9 mouse cellular contexts compared by ENCODE assay signal in genomic region chr11:117989926-117990325, GRCm38 (mm10). TPM values are rescaled to one million over a fixed set of nuclear protein-coding genes. Genes with fewer than 3 reads are reported as not detected.
DNase-seq lines count a peak whose midpoint lies in the region; ATAC-seq and TF ChIP-seq lines count a peak whose summit lies in the region.
"Had no signal": no experiment of that assay in that cellular context is flagged by ENCODE, and none has a peak within 500 bp of the region (broad histone marks: within the 10 kb centered on the region; RNA-seq: fewer than 3 reads in every experiment).

No protein-coding gene starts in this region.

- H3K4me3 ChIP-seq in heart, embryonic 11.5 days (ENCODE audit: low read depth, low read length) = no peak overlapping the region
- no peak overlapping the region for H3K4me3 ChIP-seq in cortical plate, adult 2 months (ENCODE audit: insufficient read depth, low read length)

- no peak overlapping the region for H3K9ac ChIP-seq in heart, embryonic 11.5 days (ENCODE audit: low read depth, low read length)

- DNase-seq in heart, adult 18-20 months = no peak
- peak; percentile 40 for DNase-seq in thymus, postnatal 0 days (ENCODE audit: low spot score)
- no peak for DNase-seq in thymus, postnatal 14 days
- DNase-seq in layer of hippocampus, adult 9-10 months (ENCODE audit: low spot score) = no peak
- DNase-seq in retina, embryonic 14.5 days (ENCODE audit: low spot score) = no peak
- DNase-seq: left cerebral cortex, postnatal 4 days had no signal

- H3K4me2 ChIP-seq in heart, embryonic 11.5 days = no peak overlapping the region

- 42% methylated on average over 10 of the region's 10 CpGs for WGBS in heart, embryonic 11.5 days (ENCODE audit: insufficient replicate concordance)

- TF ChIP-seq CTCF in cortical plate, adult 2 months (IDR thresholded peaks at IDR 0.05; ENCODE audit: extremely low read depth, insufficient read depth, low read length) = peak; percentile 18; the same call in 1 of the 2 replicates

- TF ChIP-seq POLR2A in cortical plate, adult 2 months (IDR thresholded peaks at IDR 0.05; ENCODE audit: extremely low read depth, insufficient read depth, low read length) = no peak

- ATAC-seq in heart, embryonic 11.5 days (replicated peaks; ENCODE audit: insufficient number of reproducible peaks, low FRiP score, low TSS enrichment) = no peak
- ATAC-seq in monocyte, adult 5-6 weeks (replicated peaks; ENCODE audit: insufficient number of reproducible peaks, low FRiP score, low TSS enrichment, poor library complexity, severe bottlenecking) = no peak

- H3K27me3 ChIP-seq in heart, embryonic 11.5 days (ENCODE audit: control insufficient read depth, insufficient read depth, low read length) = no peaks in the 10 kb centered on the region

- no peaks in the 10 kb centered on the region for H3K9me3 ChIP-seq in heart, embryonic 11.5 days (replicated peaks; ENCODE audit: control insufficient read depth, low read length)

- H3K27ac ChIP-seq in heart, embryonic 11.5 days (ENCODE audit: low read depth, low read length) = 0 out of 2 replicates have a peak overlapping the region, but pooled peaks have one; percentile 12
- H3K27ac ChIP-seq in cortical plate, adult 2 months (ENCODE audit: insufficient read depth, low read length) = no peak overlapping the region

- H3K36me3 ChIP-seq in heart, embryonic 11.5 days (ENCODE audit: control insufficient read depth, insufficient read depth, low read length) = no peaks in the 10 kb centered on the region

- peaks cover 62% of the 10 kb centered on the region for H3K4me1 ChIP-seq in heart, embryonic 11.5 days (ENCODE audit: control insufficient read depth, insufficient read depth, low read length)
- peaks cover 22% of the 10 kb centered on the region for H3K4me1 ChIP-seq in cortical plate, adult 2 months (ENCODE audit: control insufficient read depth, insufficient read depth, low read length)

RNA-seq across cellular contexts. Expression of gene Pgs1, which starts 3.8 kb away (rescaled TPM):
- polyA plus RNA-seq in heart, embryonic 11.5 days (2014; fragmentation: Nextera tagmentation; extraction: Ambion mirVana) = 26.5 and 27.4 TPM in 2 replicates
- 10 to 100 TPM; 17.0 to 18.8 TPM for total RNA-seq in heart, adult 18-20 months (2021)
- polyA plus RNA-seq in thymus, postnatal 0 days (2015; fragmentation: Nextera tagmentation; extraction: Ambion mirVana) = 54.8 and 55.6 TPM in 2 replicates
- polyA plus RNA-seq in cortical plate, adult 2 months (2012; rRNA removed) = 81.6 and 86.6 TPM in 2 replicates
- 20.4 to 31.7 TPM (median 30.1 TPM) in 3 replicates for total RNA-seq in monocyte, adult 5-6 weeks (2017)

RNA-seq across cellular contexts. Expression of gene Socs3, which starts 20.1 kb away (rescaled TPM):
- 3.6 and 4.5 TPM in 2 replicates for polyA plus RNA-seq in heart, embryonic 11.5 days (2014; fragmentation: Nextera tagmentation; extraction: Ambion mirVana)
- total RNA-seq in heart, adult 18-20 months (2021) = 1 to 10 TPM; 3.2 to 3.5 TPM
- 25.8 and 26.7 TPM in 2 replicates for polyA plus RNA-seq in thymus, postnatal 0 days (2015; fragmentation: Nextera tagmentation; extraction: Ambion mirVana)
- 5.0 TPM in 2 replicates for polyA plus RNA-seq in cortical plate, adult 2 months (2012; rRNA removed)
- total RNA-seq in monocyte, adult 5-6 weeks (2017) = 67.9 to 84.4 TPM (median 70.9 TPM) in 3 replicates
